Mouse (Mus musculus): ENCODE measurements at regions not wholly inside any gene's neighbourhood (a gene's known extent, or its start where the extent isn't known, plus 50 kb on each side); places are given as distances from the start of the nearest gene placed in this dataset.
A peak's percentile ranks its signal among the peaks of the same experiment; 100 is the strongest.

DNA sequence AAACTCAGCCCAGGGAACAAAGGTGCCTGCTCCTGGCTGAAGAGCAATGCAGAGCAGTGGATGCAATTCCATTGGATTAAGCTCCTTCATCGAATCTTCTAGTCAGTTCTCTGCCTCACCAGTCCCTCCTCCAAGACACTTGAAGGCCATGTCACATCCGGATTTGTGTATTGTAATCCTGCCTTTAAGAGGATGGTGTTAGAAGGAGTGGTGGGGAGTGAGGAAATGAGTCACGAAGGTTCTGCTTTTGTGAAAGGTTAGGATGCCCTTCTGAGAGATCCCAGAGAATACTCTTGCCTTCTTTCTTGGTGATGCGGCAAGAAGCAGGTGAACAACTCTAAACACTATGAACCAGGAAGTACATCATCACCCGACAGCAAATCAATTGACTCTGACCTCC, 636.4 kb upstream of the Sall1 start:
- 62% methylated on average over 5 of the region's 5 CpGs for WGBS
- Histone ChIP-seq H3K4me2 (no peak overlapping the region), H3K27ac (ENCODE audit: low read depth, low read length) (no peak overlapping the region), H3K36me3 (ENCODE audit: control insufficient read depth, insufficient read depth, low read length) (no peaks in the 10 kb centered on the region), H3K27me3 (ENCODE audit: control insufficient read depth, insufficient read depth, low read length) (peaks cover 9% of the 10 kb centered on the region; the same call in 1 of the 2 replicates), H3K9me3 (ENCODE audit: control insufficient read depth, low read length) (no peaks in the 10 kb centered on the region), H3K4me3 (ENCODE audit: low read depth, low read length) (no peak overlapping the region), H3K4me1 (ENCODE audit: control insufficient read depth, insufficient read depth, low read length) (peaks cover 13% of the 10 kb centered on the region; the same call in 1 of the 2 replicates), H3K9ac (ENCODE audit: low read length) (no peak overlapping the region)
- DNase-seq (ENCODE audit: low spot score, missing footprints) = no peak
- no peak for ATAC-seq (ENCODE audit: low FRiP score)

GRCm38 (mm10) chr8:89679551-89679950, 635.6 kb upstream of the Sall1 start:
- peak; percentile 90 for DNase-seq (ENCODE audit: low spot score, missing footprints)
- ATAC-seq (ENCODE audit: low FRiP score) = no peak

DNA sequence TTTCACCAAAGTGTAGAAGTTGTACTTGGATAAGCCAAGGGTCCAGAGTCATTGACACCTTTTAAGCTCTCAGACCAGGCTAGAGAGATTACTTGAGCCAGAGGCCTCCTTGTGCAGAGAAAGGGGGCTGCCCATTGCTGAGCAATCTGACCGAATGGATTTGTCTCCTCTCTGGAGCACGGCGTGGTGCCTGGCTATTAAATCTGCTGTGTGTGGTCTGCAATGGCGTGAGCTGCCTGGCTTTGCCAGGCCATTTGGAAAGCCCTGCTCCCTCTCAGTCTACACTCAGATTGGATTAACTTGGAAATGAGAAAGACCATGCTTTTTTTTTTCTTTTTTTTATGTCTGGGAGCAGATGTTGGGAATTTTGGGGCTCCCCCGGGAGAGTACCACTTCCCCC, 633.3 kb upstream of the Sall1 start:
- Histone ChIP-seq H3K27me3 (ENCODE audit: control insufficient read depth, insufficient read depth, low read length) (peaks cover 9% of the 10 kb centered on the region; the same call in 1 of the 2 replicates), H3K4me2 (no peak overlapping the region), H3K4me3 (ENCODE audit: low read depth, low read length) (no peak overlapping the region), H3K27ac (ENCODE audit: low read depth, low read length) (no peak overlapping the region), H3K9ac (ENCODE audit: low read length) (no peak overlapping the region), H3K9me3 (ENCODE audit: control insufficient read depth, low read length) (no peaks in the 10 kb centered on the region), H3K36me3 (ENCODE audit: control insufficient read depth, insufficient read depth, low read length) (no peaks in the 10 kb centered on the region), H3K4me1 (ENCODE audit: control insufficient read depth, insufficient read depth, low read length) (peaks cover 13% of the 10 kb centered on the region; the same call in 1 of the 2 replicates)
- no peak for DNase-seq (ENCODE audit: low spot score, missing footprints)
- no peak for ATAC-seq (ENCODE audit: low FRiP score)
- WGBS = 27% methylated on average over 5 of the region's 5 CpGs

More at GRCm38 (mm10) chr8:89679551-89679950, 635.6 kb upstream of the Sall1 start:
- Histone ChIP-seq H3K4me3 (ENCODE audit: low read depth, low read length) (no peak overlapping the region), H3K4me1 (ENCODE audit: control insufficient read depth, insufficient read depth, low read length) (peaks cover 13% of the 10 kb centered on the region; the same call in 1 of the 2 replicates), H3K27ac (ENCODE audit: low read depth, low read length) (no peak overlapping the region), H3K9me3 (ENCODE audit: control insufficient read depth, low read length) (no peaks in the 10 kb centered on the region), H3K4me2 (no peak overlapping the region), H3K9ac (ENCODE audit: low read length) (no peak overlapping the region), H3K27me3 (ENCODE audit: control insufficient read depth, insufficient read depth, low read length) (peaks cover 9% of the 10 kb centered on the region; the same call in 1 of the 2 replicates), H3K36me3 (ENCODE audit: control insufficient read depth, insufficient read depth, low read length) (no peaks in the 10 kb centered on the region)
- WGBS = 19% methylated on average over 4 of the region's 4 CpGs

DNA sequence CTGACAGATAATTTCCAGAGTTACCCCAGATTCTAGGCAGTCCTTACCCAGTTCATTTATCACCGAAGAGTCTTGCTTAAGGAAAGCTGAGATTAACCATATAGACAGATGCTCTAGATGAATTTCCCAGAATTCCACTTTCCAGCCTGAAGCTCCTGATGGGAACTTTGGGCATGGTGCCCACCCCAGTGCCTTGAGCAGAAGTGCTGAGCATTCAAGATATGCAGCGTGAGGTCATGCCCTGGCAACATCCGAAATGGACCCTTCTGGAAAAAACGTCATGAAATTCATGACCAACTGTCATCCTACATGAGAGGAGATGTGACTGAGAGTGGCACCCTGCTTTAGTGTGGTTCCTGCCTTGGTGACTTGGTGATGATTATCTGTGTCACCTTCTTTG, 629.9 kb upstream of the Sall1 start:
- 82% methylated on average over 4 of the region's 4 CpGs for WGBS

DNA sequence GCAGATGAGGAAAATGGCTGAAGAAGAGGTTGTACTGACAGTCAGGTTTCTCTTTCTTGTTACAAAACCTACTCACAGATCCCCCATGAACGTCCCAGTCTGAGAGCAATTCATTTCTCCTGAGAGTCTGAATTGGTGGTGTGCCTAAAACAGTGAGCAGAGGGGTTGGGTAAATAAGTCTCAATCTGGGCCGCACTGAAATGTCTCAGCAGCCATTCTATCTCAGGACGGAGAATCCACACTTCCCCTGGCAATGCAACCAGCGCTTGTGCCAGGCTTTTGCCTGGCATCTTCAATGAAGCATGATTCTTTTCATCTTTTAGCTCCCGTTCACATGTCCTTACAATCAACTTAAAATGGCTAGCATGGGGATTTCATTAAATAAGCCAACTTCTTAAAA, 628.7 kb upstream of the Sall1 start:
- Histone ChIP-seq H3K4me1 (ENCODE audit: control insufficient read depth, insufficient read depth, low read length) (no peaks in the 10 kb centered on the region), H3K27ac (ENCODE audit: low read depth, low read length) (no peak overlapping the region), H3K36me3 (ENCODE audit: control insufficient read depth, insufficient read depth, low read length) (no peaks in the 10 kb centered on the region), H3K9me3 (ENCODE audit: control insufficient read depth, low read length) (no peaks in the 10 kb centered on the region), H3K27me3 (ENCODE audit: control insufficient read depth, insufficient read depth, low read length) (peaks cover under 1% of the 10 kb centered on the region; the same call in 1 of the 2 replicates), H3K4me2 (no peak overlapping the region), H3K4me3 (ENCODE audit: low read depth, low read length) (no peak overlapping the region), H3K9ac (ENCODE audit: low read length) (no peak overlapping the region)
- WGBS = 91% methylated on average over 5 of the region's 5 CpGs
- DNase-seq (ENCODE audit: low spot score, missing footprints) = no peak
- ATAC-seq (ENCODE audit: low FRiP score) = no peak

More for the DNA sequence above, 629.9 kb upstream of the Sall1 start:
- Histone ChIP-seq H3K9me3 (ENCODE audit: control insufficient read depth, low read length) (no peaks in the 10 kb centered on the region), H3K36me3 (ENCODE audit: control insufficient read depth, insufficient read depth, low read length) (no peaks in the 10 kb centered on the region), H3K4me3 (ENCODE audit: low read depth, low read length) (no peak overlapping the region), H3K27me3 (ENCODE audit: control insufficient read depth, insufficient read depth, low read length) (peaks cover 3% of the 10 kb centered on the region; the same call in 1 of the 2 replicates), H3K27ac (ENCODE audit: low read depth, low read length) (no peak overlapping the region), H3K4me1 (ENCODE audit: control insufficient read depth, insufficient read depth, low read length) (peaks cover under 1% of the 10 kb centered on the region; the same call in 1 of the 2 replicates), H3K4me2 (no peak overlapping the region), H3K9ac (ENCODE audit: low read length) (no peak overlapping the region)
- DNase-seq (ENCODE audit: low spot score, missing footprints) = no peak
- no peak for ATAC-seq (ENCODE audit: low FRiP score)

DNA sequence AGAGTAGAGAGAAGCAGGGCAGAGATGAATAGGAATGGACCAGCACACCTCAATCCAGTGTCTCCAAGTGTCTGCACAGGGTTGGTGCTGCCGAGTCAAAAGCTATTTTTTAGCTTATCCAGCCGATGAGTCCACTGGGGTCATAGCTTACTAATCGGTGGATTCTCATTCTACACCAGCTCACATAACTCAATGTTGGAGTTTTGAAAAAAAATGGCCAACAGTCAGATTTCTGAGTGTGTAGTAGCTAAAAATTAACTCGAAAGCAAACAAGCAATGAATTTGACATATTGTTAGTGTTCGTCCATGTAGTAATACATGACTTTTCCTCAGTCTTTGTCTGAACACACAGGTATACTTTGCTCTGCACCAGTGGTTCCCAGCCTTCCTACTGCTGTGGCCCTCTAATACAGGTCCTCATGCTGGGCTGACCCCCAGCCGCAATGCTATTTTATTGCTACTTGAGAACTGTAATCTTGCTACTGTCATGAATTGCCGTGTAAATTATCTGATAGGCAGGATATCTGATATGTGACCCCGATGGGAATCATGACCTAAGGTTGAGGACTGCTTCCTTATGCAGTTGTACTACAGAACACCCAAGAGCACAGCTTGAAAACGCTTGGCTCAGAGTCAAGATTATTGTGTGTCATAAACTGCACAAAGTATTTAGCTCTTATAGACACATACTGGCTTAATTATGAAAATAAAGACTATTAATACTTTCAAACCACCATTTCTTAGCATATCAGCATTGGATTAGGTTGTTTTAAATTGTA, 621.1 kb upstream of the Sall1 start:
- no peaks in the 10 kb centered on the region for H3K9me3 ChIP-seq (ENCODE audit: control insufficient read depth, low read length)
- no peaks in the 10 kb centered on the region for H3K4me1 ChIP-seq (ENCODE audit: control insufficient read depth, insufficient read depth, low read length)
- no peak overlapping the region for H3K27ac ChIP-seq (ENCODE audit: low read depth, low read length)
- H3K4me3 ChIP-seq (ENCODE audit: low read depth, low read length) = no peak overlapping the region
- H3K27me3 ChIP-seq (ENCODE audit: control insufficient read depth, insufficient read depth, low read length) = no peaks in the 10 kb centered on the region
- WGBS = 90% methylated on average over 9 of the region's 9 CpGs
- DNase-seq (ENCODE audit: low spot score, missing footprints) (no peak), ATAC-seq (ENCODE audit: low FRiP score) (no peak)
- no peak overlapping the region for H3K4me2 ChIP-seq
- H3K36me3 ChIP-seq (ENCODE audit: control insufficient read depth, insufficient read depth, low read length) = no peaks in the 10 kb centered on the region
- no peak overlapping the region for H3K9ac ChIP-seq (ENCODE audit: low read length)

DNA sequence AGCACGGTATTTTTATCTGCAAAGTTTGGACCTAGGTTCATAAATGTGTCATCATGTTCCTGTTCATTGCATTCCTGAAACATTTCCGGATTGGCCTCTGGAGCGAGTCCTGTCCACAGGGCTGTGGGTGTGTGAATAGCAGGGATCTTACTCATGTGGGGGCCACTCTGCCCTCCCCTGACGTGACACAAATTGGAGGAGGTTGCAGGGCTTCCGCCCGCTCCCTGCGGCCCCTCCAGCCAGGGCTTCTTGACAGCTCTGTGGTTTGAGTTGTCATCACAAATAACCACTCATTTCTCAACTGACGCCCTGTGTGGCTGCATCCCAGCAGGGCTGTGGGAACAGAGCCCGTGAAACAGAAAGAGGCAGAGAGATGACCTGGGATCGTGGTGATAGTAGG, 619.9 kb upstream of the Sall1 start:
- no peak for DNase-seq (ENCODE audit: low spot score, missing footprints)
- no peaks in the 10 kb centered on the region for H3K27me3 ChIP-seq (ENCODE audit: control insufficient read depth, insufficient read depth, low read length)
- no peak overlapping the region for H3K27ac ChIP-seq (ENCODE audit: low read depth, low read length)
- H3K9ac ChIP-seq (ENCODE audit: low read length) = no peak overlapping the region
- no peaks in the 10 kb centered on the region for H3K4me1 ChIP-seq (ENCODE audit: control insufficient read depth, insufficient read depth, low read length)
- WGBS = 90% methylated on average over 10 of the region's 10 CpGs
- no peak overlapping the region for H3K4me2 ChIP-seq
- H3K4me3 ChIP-seq (ENCODE audit: low read depth, low read length) = no peak overlapping the region
- H3K36me3 ChIP-seq (ENCODE audit: control insufficient read depth, insufficient read depth, low read length) = no peaks in the 10 kb centered on the region
- no peak for ATAC-seq (ENCODE audit: low FRiP score)
- H3K9me3 ChIP-seq (ENCODE audit: control insufficient read depth, low read length) = no peaks in the 10 kb centered on the region

- Histone ChIP-seq H3K9me3 (ENCODE audit: control insufficient read depth, low read length) (no peaks in the 10 kb centered on the region), H3K4me1 (ENCODE audit: control insufficient read depth, insufficient read depth, low read length) (no peaks in the 10 kb centered on the region), H3K9ac (ENCODE audit: low read length) (no peak overlapping the region), H3K4me3 (ENCODE audit: low read depth, low read length) (no peak overlapping the region), H3K4me2 (no peak overlapping the region), H3K27ac (ENCODE audit: low read depth, low read length) (no peak overlapping the region), H3K27me3 (ENCODE audit: control insufficient read depth, insufficient read depth, low read length) (no peaks in the 10 kb centered on the region), H3K36me3 (ENCODE audit: control insufficient read depth, insufficient read depth, low read length) (no peaks in the 10 kb centered on the region)
- ATAC-seq (ENCODE audit: low FRiP score) (no peak), DNase-seq (ENCODE audit: low spot score, missing footprints) (no peak)
- 29% methylated on average over 14 of the region's 14 CpGs for WGBS
Measured at GRCm38 (mm10) chr8:89658998-89659944, 615.3 kb upstream of the Sall1 start.

DNA sequence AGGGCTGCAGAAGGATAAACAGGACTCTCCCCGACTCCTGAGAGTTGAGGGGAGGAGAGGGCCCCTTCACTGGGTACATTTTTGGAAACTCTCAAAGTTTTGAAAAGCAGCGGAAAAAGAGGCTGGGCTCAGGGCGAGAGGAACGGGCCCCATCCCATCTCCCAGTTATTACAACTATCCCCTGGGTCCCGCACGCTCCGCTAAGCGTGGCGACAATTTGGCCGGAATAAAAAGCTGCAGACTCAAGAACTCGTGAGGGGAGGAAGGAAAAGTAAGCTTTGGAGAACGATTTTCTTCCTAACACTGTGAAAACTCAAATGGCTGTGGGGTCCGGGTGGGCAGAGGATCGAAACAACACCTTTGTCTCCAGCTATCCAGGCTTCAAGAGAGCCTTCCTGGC, 611.4 kb upstream of the Sall1 start:
- Histone ChIP-seq H3K9me3 (ENCODE audit: control insufficient read depth, low read length) (no peaks in the 10 kb centered on the region), H3K36me3 (ENCODE audit: control insufficient read depth, insufficient read depth, low read length) (no peaks in the 10 kb centered on the region), H3K27ac (ENCODE audit: low read depth, low read length) (no peak overlapping the region), H3K27me3 (ENCODE audit: control insufficient read depth, insufficient read depth, low read length) (no peaks in the 10 kb centered on the region), H3K4me1 (ENCODE audit: control insufficient read depth, insufficient read depth, low read length) (no peaks in the 10 kb centered on the region), H3K9ac (ENCODE audit: low read length) (no peak overlapping the region), H3K4me3 (ENCODE audit: low read depth, low read length) (no peak overlapping the region), H3K4me2 (no peak overlapping the region)
- 63% methylated on average over 14 of the region's 14 CpGs for WGBS
- ATAC-seq (ENCODE audit: low FRiP score) (no peak), DNase-seq (ENCODE audit: low spot score, missing footprints) (no peak)
